Comparison of ENCODE assay signal across 6 mouse cellular contexts in genomic region chr1:153481025-153481412, GRCm38 (mm10). TPM values are rescaled to one million over a fixed set of nuclear protein-coding genes. Genes with fewer than 3 reads are reported as not detected.
"Had no signal": no experiment of that assay in that cellular context is flagged by ENCODE, and none has a peak within 500 bp of the region (broad histone marks: within the 10 kb centered on the region; RNA-seq: fewer than 3 reads in every experiment).

No protein-coding gene starts in this region.

- H3K4me3 ChIP-seq: hindbrain, embryonic 13.5 days; kidney, embryonic 15.5 days; limb, embryonic 13.5 days had no signal

- H3K9me3 ChIP-seq: hindbrain, embryonic 13.5 days; kidney, embryonic 15.5 days; limb, embryonic 13.5 days had no signal

- H3K27ac ChIP-seq: hindbrain, embryonic 13.5 days; hindbrain, postnatal 0 days; kidney, embryonic 15.5 days; limb, embryonic 13.5 days had no signal

- H3K9ac ChIP-seq: hindbrain, embryonic 13.5 days; kidney, embryonic 15.5 days; limb, embryonic 13.5 days had no signal

- H3K27me3 ChIP-seq: hindbrain, embryonic 13.5 days; kidney, embryonic 15.5 days; limb, embryonic 13.5 days had no signal

- H3K4me2 ChIP-seq: hindbrain, embryonic 13.5 days; kidney, embryonic 15.5 days; limb, embryonic 13.5 days; liver, embryonic 11.5 days had no signal

RNA-seq across cellular contexts. Expression of gene Shcbp1l, which starts 56.1 kb away (rescaled TPM):
- polyA plus RNA-seq: large intestine, adult 2 months had no signal
